Mouse (Mus musculus) thymus, postnatal 4 days (tissue): ENCODE results near the gene Olfr1393.
A peak's percentile ranks its signal among the peaks of the same experiment; 100 is the strongest.
"Not testable (repeated sequence)": the region's sequence is repeated elsewhere in the genome, so short reads cannot be mapped to it uniquely, and the experiment has no call there.

Experiments
- DNase-seq: peaks from one replicate; pipeline ENCODE4 v3.0.0; 2021

The Olfr1393 gene

GRCm38 (mm10) chr11:49251380-49251761 is 26.7 kb upstream of the Olfr1393 start:
- no peak for DNase-seq

GRCm38 (mm10) chr11:49252048-49252447 is 26.1 kb upstream of the Olfr1393 start:
- DNase-seq, result peak; percentile 53

- DNase-seq, result no peak
These were observed 25.1 kb upstream of the Olfr1393 start for GRCm38 (mm10) chr11:49253035-49253434.

- DNase-seq, result no peak
These were observed 18.8 kb upstream of the Olfr1393 start for GRCm38 (mm10) chr11:49259296-49259695.

GRCm38 (mm10) chr11:49259829-49260228 is 18.3 kb upstream of the Olfr1393 start:
- no peak for DNase-seq

- DNase-seq, result no peak
These were observed 17.3 kb upstream of the Olfr1393 start for GRCm38 (mm10) chr11:49260598-49261312.

GRCm38 (mm10) chr11:49261313-49261855 is 16.7 kb upstream of the Olfr1393 start:
- no peak for DNase-seq

GRCm38 (mm10) chr11:49262286-49262685 is 15.8 kb upstream of the Olfr1393 start:
- no peak for DNase-seq

GRCm38 (mm10) chr11:49263149-49263548 is 15.0 kb upstream of the Olfr1393 start:
- no peak for DNase-seq

GRCm38 (mm10) chr11:49264081-49264480 is 14.0 kb upstream of the Olfr1393 start:
- no peak for DNase-seq

- peak; percentile 16 for DNase-seq
These were observed 13.5 kb upstream of the Olfr1393 start for GRCm38 (mm10) chr11:49264622-49265021.

- no peak for DNase-seq
These were observed 13.0 kb upstream of the Olfr1393 start for GRCm38 (mm10) chr11:49265101-49265500.

- no peak for DNase-seq
These were observed 11.4 kb upstream of the Olfr1393 start for GRCm38 (mm10) chr11:49266671-49267070.

- no peak for DNase-seq
These were observed 10.8 kb upstream of the Olfr1393 start for GRCm38 (mm10) chr11:49267316-49267715.

GRCm38 (mm10) chr11:49267970-49268579 is 10.0 kb upstream of the Olfr1393 start:
- no peak for DNase-seq

- DNase-seq, result no peak
These were observed 8.3 kb upstream of the Olfr1393 start for GRCm38 (mm10) chr11:49269761-49270160.

GRCm38 (mm10) chr11:49270368-49270767 is 7.7 kb upstream of the Olfr1393 start:
- DNase-seq, result no peak

- peak; percentile 52 for DNase-seq
These were observed 6.8 kb upstream of the Olfr1393 start for GRCm38 (mm10) chr11:49271334-49271733.

GRCm38 (mm10) chr11:49273834-49274519 is 4.1 kb upstream of the Olfr1393 start:
- DNase-seq, result no peak

- not testable (repeated sequence) for DNase-seq
These were observed 6.9 kb downstream of the Olfr1393 start, which contains the start of gene Olfr1392 for GRCm38 (mm10) chr11:49284982-49285381. TSS of gene Olfr1392 (plus strand) at chr11:49285282.

- DNase-seq, result no peak
These were observed 9.1 kb downstream of the Olfr1393 start for GRCm38 (mm10) chr11:49287251-49287650.

GRCm38 (mm10) chr11:49292777-49293176 is 14.7 kb downstream of the Olfr1393 start:
- no peak for DNase-seq

GRCm38 (mm10) chr11:49304441-49304840 is 26.3 kb downstream of the Olfr1393 start, which contains the start of gene Olfr10:
TSS of gene Olfr10 (plus strand) at chr11:49304741.
- DNase-seq, result no peak
